Comparison of ENCODE assay signal across 8 mouse cellular contexts in genomic region chr8:95715676-95716531, GRCm38 (mm10). TPM values are rescaled to one million over a fixed set of nuclear protein-coding genes. Genes with fewer than 3 reads are reported as not detected.
DNase-seq lines count a peak whose midpoint lies in the region; ATAC-seq and TF ChIP-seq lines count a peak whose summit lies in the region.

TSS of gene Setd6 (plus strand) at chr8:95715881.

- peaks cover 44% of the 10 kb centered on the region for H3K36me3 ChIP-seq in embryonic facial prominence, embryonic 10.5 days (replicated peaks)
- H3K36me3 ChIP-seq in intestine, postnatal 0 days (ENCODE audit: control insufficient read depth, insufficient read depth) = peaks cover 32% of the 10 kb centered on the region
- peaks cover 34% of the 10 kb centered on the region for H3K36me3 ChIP-seq in limb, embryonic 13.5 days
- peaks cover 41% of the 10 kb centered on the region for H3K36me3 ChIP-seq in midbrain, embryonic 15.5 days (replicated peaks)
- H3K36me3 ChIP-seq in spleen, adult 2 months (ENCODE audit: control insufficient read depth, insufficient read depth, low read length) = peaks cover 10% of the 10 kb centered on the region

- H3K4me1 ChIP-seq in embryonic facial prominence, embryonic 10.5 days = peaks cover 20% of the 10 kb centered on the region
- 0 out of 2 replicates have a peak, but pooled peaks cover 5% of the 10 kb centered on the region for H3K4me1 ChIP-seq in intestine, postnatal 0 days (replicated peaks; ENCODE audit: control insufficient read depth, insufficient read depth, low read length)
- peaks cover 16% of the 10 kb centered on the region for H3K4me1 ChIP-seq in limb, embryonic 13.5 days
- peaks cover 18% of the 10 kb centered on the region for H3K4me1 ChIP-seq in midbrain, embryonic 15.5 days
- H3K4me1 ChIP-seq in spleen, adult 2 months (ENCODE audit: control insufficient read depth, insufficient read depth, insufficient read length) = peaks cover 6% of the 10 kb centered on the region; the same call in 1 of the 2 replicates

- under 1% methylated on average over 79 of the region's 79 CpGs for WGBS in embryonic facial prominence, embryonic 10.5 days
- under 1% methylated on average over 78 of the region's 79 CpGs for WGBS in intestine, postnatal 0 days
- under 1% methylated on average over 66 of the region's 79 CpGs for WGBS in limb, embryonic 13.5 days
- WGBS in midbrain, embryonic 15.5 days = 1% methylated on average over 79 of the region's 79 CpGs
- WGBS in spleen, adult 2 months = under 1% methylated on average over 68 of the region's 79 CpGs

- peak; percentile 82 for ATAC-seq in intestine, postnatal 0 days
- ATAC-seq in limb, embryonic 13.5 days (ENCODE audit: low FRiP score, low read depth) = peak; percentile 85
- peak; percentile 91 for ATAC-seq in midbrain, embryonic 15.5 days (replicated peaks)

- TF ChIP-seq CTCF in intestine, postnatal 0 days (IDR thresholded peaks at IDR 0.05; ENCODE audit: low read depth) = no peak
- TF ChIP-seq CTCF in spleen, adult 2 months (IDR thresholded peaks at IDR 0.05; ENCODE audit: extremely low read depth, insufficient read depth, insufficient read length, insufficient replicate concordance) = no peak

- peak; percentile 82 for DNase-seq in 3134 (ENCODE audit: extremely low read depth, insufficient read length, low spot score)
- peak; percentile 92 for DNase-seq in adrenal gland, postnatal 10 days
- peak; percentile 92 for DNase-seq in embryonic facial prominence, embryonic 10.5 days (ENCODE audit: low spot score)
- DNase-seq in gonadal fat pad, adult 2 months (ENCODE audit: low read depth) = peak; percentile 26
- peak; percentile 64 to 82 for DNase-seq in spleen, adult 2 months (ENCODE audit: low read depth in 1 of 2, low spot score in 2 of 2)

- H3K27ac ChIP-seq in embryonic facial prominence, embryonic 10.5 days (replicated peaks) = peak within 1 kb of the TSS; percentile 86
- H3K27ac ChIP-seq in intestine, postnatal 0 days (ENCODE audit: low read depth, low read length) = 0 out of 2 replicates have a peak within 1 kb of the TSS, but pooled peaks have one; percentile 7
- peak within 1 kb of the TSS; percentile 52; the same call in 1 of the 2 replicates for H3K27ac ChIP-seq in limb, embryonic 13.5 days
- peak within 1 kb of the TSS; percentile 80 for H3K27ac ChIP-seq in midbrain, embryonic 15.5 days
- peak within 1 kb of the TSS; percentile 27; the same call in 1 of the 2 replicates for H3K27ac ChIP-seq in spleen, adult 2 months (ENCODE audit: insufficient read depth, low read length)

- no peaks in the 10 kb centered on the region for H3K9me3 ChIP-seq in embryonic facial prominence, embryonic 10.5 days
- H3K9me3 ChIP-seq in intestine, postnatal 0 days (ENCODE audit: control insufficient read depth) = no peaks in the 10 kb centered on the region
- H3K9me3 ChIP-seq in limb, embryonic 13.5 days = no peaks in the 10 kb centered on the region
- no peaks in the 10 kb centered on the region for H3K9me3 ChIP-seq in midbrain, embryonic 15.5 days

- H3K27me3 ChIP-seq in embryonic facial prominence, embryonic 10.5 days (replicated peaks; ENCODE audit: low read depth, poor library complexity, severe bottlenecking) = no peaks in the 10 kb centered on the region
- no peaks in the 10 kb centered on the region for H3K27me3 ChIP-seq in intestine, postnatal 0 days (replicated peaks; ENCODE audit: control insufficient read depth, insufficient read depth, low read length)
- no peaks in the 10 kb centered on the region for H3K27me3 ChIP-seq in limb, embryonic 13.5 days
- H3K27me3 ChIP-seq in midbrain, embryonic 15.5 days (replicated peaks) = no peaks in the 10 kb centered on the region
- H3K27me3 ChIP-seq in spleen, adult 2 months (ENCODE audit: control insufficient read depth, insufficient read depth, low read length) = no peaks in the 10 kb centered on the region

- TF ChIP-seq POLR2A in spleen, adult 2 months (IDR thresholded peaks at IDR 0.05; ENCODE audit: low read depth, low read length) = peak; percentile 8; the same call in 1 of the 2 replicates

- peak within 1 kb of the TSS; percentile 73 for H3K9ac ChIP-seq in intestine, postnatal 0 days (ENCODE audit: low read depth, low read length)
- H3K9ac ChIP-seq in limb, embryonic 13.5 days = peak within 1 kb of the TSS; percentile 83
- peak within 1 kb of the TSS; percentile 86 for H3K9ac ChIP-seq in midbrain, embryonic 15.5 days

- peak within 1 kb of the TSS; percentile 80 for H3K4me3 ChIP-seq in embryonic facial prominence, embryonic 10.5 days
- peak within 1 kb of the TSS; percentile 90 for H3K4me3 ChIP-seq in intestine, postnatal 0 days (ENCODE audit: low read depth, low read length)
- H3K4me3 ChIP-seq in limb, embryonic 13.5 days = peak within 1 kb of the TSS; percentile 89
- H3K4me3 ChIP-seq in midbrain, embryonic 15.5 days = peak within 1 kb of the TSS; percentile 87
- H3K4me3 ChIP-seq in spleen, adult 2 months (ENCODE audit: extremely low read depth, insufficient read depth, insufficient read length) = peak within 1 kb of the TSS; percentile 70

- H3K4me2 ChIP-seq in intestine, postnatal 0 days (replicated peaks; ENCODE audit: low read depth) = peak within 1 kb of the TSS; percentile 97
- H3K4me2 ChIP-seq in limb, embryonic 13.5 days (replicated peaks) = peak within 1 kb of the TSS; percentile 94
- peak within 1 kb of the TSS; percentile 86 for H3K4me2 ChIP-seq in midbrain, embryonic 15.5 days

RNA-seq across cellular contexts. Expression of gene Setd6, which starts in this region (rescaled TPM):
- total RNA-seq in adrenal gland, postnatal 10 days (2021) = 10 to 100 TPM; 19.1 to 23.2 TPM
- polyA plus RNA-seq in embryonic facial prominence, embryonic 10.5 days (2016; fragmentation: Nextera tagmentation; extraction: Ambion mirVana) = 19.9 and 21.0 TPM in 2 replicates
- polyA plus RNA-seq in gonadal fat pad, adult 2 months (2012; rRNA removed) = 7.8 and 8.2 TPM in 2 replicates
- 8.2 and 9.3 TPM in 2 replicates for polyA plus RNA-seq in intestine, postnatal 0 days (2015; fragmentation: Nextera tagmentation; extraction: Ambion mirVana)
- 15.1 and 19.8 TPM in 2 replicates for polyA plus RNA-seq in limb, embryonic 13.5 days (2015; fragmentation: Nextera tagmentation; extraction: Ambion mirVana)
- polyA plus RNA-seq in midbrain, embryonic 15.5 days (2015; fragmentation: Nextera tagmentation; extraction: Ambion mirVana) = 30.7 and 31.9 TPM in 2 replicates
- polyA plus RNA-seq in spleen, adult 2 months (2012; rRNA removed) = 7.2 and 10.2 TPM in 2 replicates

Comparison
In these comparisons a context has a peak if more than half of its experiments do, and no peak if none do; other contexts are left out.
1. Peak in every context shown above with its lines: DNase-seq, ATAC-seq, H3K4me3 ChIP-seq and H3K27ac ChIP-seq.
2. DNase-seq: peak in every context shown above with its lines; median percentile 92 in adrenal gland, postnatal 10 days; 92 in embryonic facial prominence, embryonic 10.5 days; 82 in 3134; 73 in spleen, adult 2 months; 26 in gonadal fat pad, adult 2 months.
3. H3K27ac ChIP-seq: peak in every context shown above with its lines; median percentile 86 in embryonic facial prominence, embryonic 10.5 days; 80 in midbrain, embryonic 15.5 days; 52 in limb, embryonic 13.5 days; 27 in spleen, adult 2 months; 7 in intestine, postnatal 0 days.